13 mouse cellular contexts compared by ENCODE assay signal in the genomic region with DNA sequence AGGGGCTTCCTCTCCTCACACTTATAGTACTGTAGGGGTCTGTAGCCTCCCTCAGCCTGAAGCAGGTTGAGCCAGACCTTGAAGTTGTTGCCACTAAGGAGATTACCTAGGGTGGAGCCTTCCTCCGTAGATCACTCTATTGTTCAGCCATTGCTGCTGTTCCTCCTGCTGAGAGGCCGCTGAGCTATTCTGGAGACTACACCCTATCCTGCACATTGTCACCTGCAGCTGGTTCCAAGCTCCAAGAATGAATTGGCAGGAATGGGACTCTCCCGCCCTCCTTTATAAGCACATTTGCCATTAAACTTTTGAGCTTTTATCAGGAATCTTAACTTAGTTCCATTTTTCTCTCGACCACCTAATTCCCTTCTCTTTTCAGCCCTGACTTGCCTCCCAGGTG.
"Had no signal": no experiment of that assay in that cellular context is flagged by ENCODE, and none has a peak within 500 bp of the region (broad histone marks: within the 10 kb centered on the region; RNA-seq: fewer than 3 reads in every experiment).

No protein-coding gene starts in this region.

- H3K36me3 ChIP-seq: midbrain, embryonic 13.5 days; midbrain, embryonic 15.5 days; neural tube, embryonic 12.5 days; stomach, embryonic 15.5 days had no signal

- H3K4me2 ChIP-seq: lung, embryonic 14.5 days; midbrain, embryonic 11.5 days; midbrain, embryonic 13.5 days; midbrain, embryonic 15.5 days; neural tube, embryonic 12.5 days; stomach, embryonic 15.5 days had no signal

- H3K4me3 ChIP-seq: midbrain, embryonic 13.5 days; midbrain, embryonic 15.5 days; neural tube, embryonic 12.5 days; stomach, embryonic 15.5 days had no signal

- H3K4me1 ChIP-seq: midbrain, embryonic 13.5 days; midbrain, embryonic 15.5 days; neural tube, embryonic 12.5 days; stomach, embryonic 15.5 days had no signal

- H3K27ac ChIP-seq: midbrain, embryonic 13.5 days; midbrain, embryonic 15.5 days; neural tube, embryonic 12.5 days; stomach, embryonic 15.5 days; stomach, postnatal 0 days had no signal

- H3K9me3 ChIP-seq: midbrain, embryonic 13.5 days; midbrain, embryonic 15.5 days; neural tube, embryonic 12.5 days; stomach, embryonic 15.5 days had no signal

- DNase-seq: lung, adult 18-20 months; lung, embryonic 14.5 days; lung, postnatal 10 days; lung, postnatal 4 days; right cerebral cortex, postnatal 14 days; thymus, adult 2 months; thymus, postnatal 25 days had no signal

- H3K27me3 ChIP-seq: midbrain, embryonic 13.5 days; midbrain, embryonic 15.5 days; neural tube, embryonic 12.5 days; stomach, embryonic 15.5 days had no signal

- H3K9ac ChIP-seq: lung, embryonic 14.5 days; midbrain, embryonic 13.5 days; midbrain, embryonic 15.5 days; neural tube, embryonic 12.5 days; stomach, embryonic 15.5 days had no signal

- ATAC-seq: midbrain, embryonic 13.5 days; midbrain, embryonic 15.5 days had no signal
